Mouse (Mus musculus): Measurements from ENCODE around the gene Hist1h2bh. TPM values are rescaled to one million over a fixed set of nuclear protein-coding genes. Genes with fewer than 3 reads are reported as not detected.
"Not testable (repeated sequence)": the region's sequence is repeated elsewhere in the genome, so short reads cannot be mapped to it uniquely, and the experiment has no call there.

Gene Hist1h2bh
- polyA plus RNA-seq, 1 experiment from 2014 or later = 0.69 TPM

DNA sequence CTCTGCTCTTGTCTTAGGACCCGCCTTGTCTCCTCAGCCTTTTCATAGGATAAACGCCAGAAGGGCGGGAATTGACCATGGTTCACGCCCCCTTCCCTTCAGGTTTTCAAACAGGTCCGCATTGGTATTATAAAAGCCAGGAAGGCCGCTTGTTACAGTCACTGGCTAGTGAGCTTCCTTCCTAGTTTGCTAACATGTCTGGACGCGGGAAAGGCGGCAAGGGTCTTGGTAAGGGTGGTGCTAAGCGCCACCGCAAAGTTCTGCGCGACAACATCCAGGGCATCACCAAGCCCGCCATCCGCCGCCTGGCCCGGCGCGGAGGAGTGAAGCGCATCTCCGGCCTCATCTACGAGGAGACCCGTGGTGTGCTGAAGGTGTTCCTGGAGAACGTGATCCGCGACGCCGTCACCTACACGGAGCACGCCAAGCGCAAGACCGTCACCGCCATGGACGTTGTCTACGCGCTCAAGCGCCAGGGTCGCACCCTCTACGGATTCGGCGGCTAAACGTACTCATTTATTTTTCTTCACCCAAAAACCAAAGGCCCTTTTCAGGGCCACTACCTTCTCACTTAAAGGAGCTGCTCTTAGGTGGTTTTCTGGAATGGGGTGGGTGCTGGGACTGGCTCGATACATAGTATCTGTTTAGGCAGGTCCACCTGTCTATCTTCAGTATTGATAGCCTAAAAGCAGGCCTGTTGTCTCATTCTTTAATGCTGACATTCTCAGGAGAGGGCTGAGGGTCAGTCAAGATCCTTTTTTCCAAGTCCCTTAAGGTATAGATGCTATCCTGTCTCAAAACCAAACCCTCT lies 38.4 kb upstream of the Hist1h2bh start, which contains the start of gene Hist1h4d:
Gene Hist1h4d, plus strand, starts transcription at position 191 of the 811 bp plus-strand sequence.
- Histone ChIP-seq H3K4me1 (peaks cover 41% of the 10 kb centered on the region), H3K27ac (peak within 1 kb of the TSS; percentile 95), H3K27me3 (ENCODE audit: low read depth, poor library complexity, severe bottlenecking) (no peaks in the 10 kb centered on the region), H3K9me3 (replicated peaks) (no peaks in the 10 kb centered on the region), H3K36me3 (no peaks in the 10 kb centered on the region), H3K4me3 (peak within 1 kb of the TSS; percentile 61)
- 0% methylated on average over 43 of the region's 43 CpGs for WGBS
- DNase-seq (ENCODE audit: low spot score) = peak; percentile 95

DNA sequence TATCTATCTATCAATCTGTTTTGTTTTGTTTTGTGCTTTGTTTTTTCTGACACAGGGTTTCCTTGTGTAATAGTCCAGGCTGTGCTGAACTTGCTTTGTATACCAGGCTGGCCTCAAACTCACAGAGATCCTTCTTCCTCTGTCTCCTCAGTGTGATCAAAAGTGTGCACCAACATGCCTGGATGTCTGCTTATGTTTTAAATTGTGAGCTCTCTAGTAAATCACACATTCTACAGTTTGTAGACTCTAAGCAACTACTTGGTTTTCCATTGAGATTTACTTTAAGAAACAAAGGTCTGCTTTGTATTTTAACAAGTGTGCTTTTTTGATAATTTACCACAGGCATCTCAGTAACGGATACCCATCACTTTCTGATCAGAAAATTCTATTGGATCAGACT lies 34.6 kb upstream of the Hist1h2bh start:
- WGBS = 88% methylated on average over 1 of the region's 1 CpGs
- peak overlapping the region; percentile 91 for H3K27ac ChIP-seq
- H3K27me3 ChIP-seq (ENCODE audit: low read depth, poor library complexity, severe bottlenecking) = no peaks in the 10 kb centered on the region
- H3K4me1 ChIP-seq = peaks cover 30% of the 10 kb centered on the region
- DNase-seq (ENCODE audit: low spot score) = no peak
- H3K9me3 ChIP-seq (replicated peaks) = no peaks in the 10 kb centered on the region
- H3K36me3 ChIP-seq = no peaks in the 10 kb centered on the region
- no peak overlapping the region for H3K4me3 ChIP-seq

DNA sequence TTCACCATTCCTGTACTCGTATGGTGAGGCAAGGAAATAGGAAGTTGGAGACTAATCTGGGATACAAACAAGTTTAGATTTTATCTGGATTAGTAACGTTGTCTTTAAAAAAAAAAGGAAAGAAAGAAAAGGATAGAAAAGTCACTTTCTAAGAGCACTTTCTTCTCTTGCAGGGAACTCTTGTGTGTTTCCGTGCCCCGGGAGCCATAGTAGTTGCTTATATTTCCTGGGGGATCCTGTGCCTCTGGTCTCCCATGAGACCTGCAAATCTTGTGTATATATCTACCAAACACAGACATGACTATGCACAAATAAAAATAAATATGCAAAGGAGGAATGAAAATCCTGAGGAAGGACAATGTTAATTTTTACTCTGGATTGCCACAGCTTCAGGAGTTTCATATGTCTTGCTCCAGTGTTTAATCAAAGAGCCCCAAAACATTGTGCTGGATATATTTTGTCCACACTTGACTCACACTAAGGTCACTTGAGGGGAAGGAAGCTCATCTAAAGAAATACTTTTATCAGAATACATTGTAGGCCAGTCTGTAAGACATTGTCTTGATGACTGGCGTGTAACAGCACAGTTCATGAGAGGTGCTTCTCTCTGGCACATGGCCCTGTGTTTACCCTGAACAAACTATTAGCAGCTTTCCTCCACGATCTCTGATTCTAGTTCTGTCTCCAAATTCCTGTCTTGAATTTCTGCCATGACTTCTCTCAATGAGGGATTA lies 33.9 kb upstream of the Hist1h2bh start:
- Histone ChIP-seq H3K36me3 (no peaks in the 10 kb centered on the region), H3K27ac (peak overlapping the region; percentile 91), H3K4me3 (peak overlapping the region; percentile 56), H3K9me3 (replicated peaks) (no peaks in the 10 kb centered on the region), H3K4me1 (peaks cover 31% of the 10 kb centered on the region), H3K27me3 (ENCODE audit: low read depth, poor library complexity, severe bottlenecking) (no peaks in the 10 kb centered on the region)
- DNase-seq (ENCODE audit: low spot score) = no peak
- 57% methylated on average over 6 of the region's 6 CpGs for WGBS

DNA sequence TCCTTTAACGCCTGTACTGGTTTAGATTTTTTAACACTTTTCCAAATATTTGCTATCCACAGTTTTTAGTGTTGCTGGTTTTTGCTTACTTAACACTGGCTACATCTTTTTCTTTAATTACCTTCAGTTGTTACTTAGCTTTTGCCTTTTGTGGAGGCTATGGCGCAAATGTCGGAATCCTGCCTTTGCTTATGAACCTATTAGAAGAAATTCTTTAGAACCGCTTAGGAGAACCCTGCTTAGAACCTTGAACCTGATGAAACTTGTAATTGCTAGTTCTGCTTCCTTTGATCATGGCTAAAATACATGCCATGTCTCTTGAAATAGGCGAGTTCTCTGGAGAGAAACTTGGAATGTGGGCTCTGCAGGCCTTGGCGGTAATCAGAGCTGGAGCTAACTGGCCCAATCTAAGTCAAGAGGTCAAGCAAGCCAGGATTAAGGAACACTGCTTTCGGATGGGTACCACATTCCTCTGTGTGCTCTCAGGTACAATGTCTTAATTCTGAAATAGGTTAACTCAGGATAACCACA lies 33.2 kb upstream of the Hist1h2bh start:
- WGBS = 5% methylated on average over 7 of the region's 7 CpGs
- Histone ChIP-seq H3K36me3 (no peaks in the 10 kb centered on the region), H3K27ac (peak overlapping the region; percentile 91), H3K4me1 (peaks cover 31% of the 10 kb centered on the region), H3K4me3 (peak overlapping the region; percentile 56), H3K9me3 (replicated peaks) (no peaks in the 10 kb centered on the region), H3K27me3 (ENCODE audit: low read depth, poor library complexity, severe bottlenecking) (no peaks in the 10 kb centered on the region)
- peak; percentile 61 for DNase-seq (ENCODE audit: low spot score)

DNA sequence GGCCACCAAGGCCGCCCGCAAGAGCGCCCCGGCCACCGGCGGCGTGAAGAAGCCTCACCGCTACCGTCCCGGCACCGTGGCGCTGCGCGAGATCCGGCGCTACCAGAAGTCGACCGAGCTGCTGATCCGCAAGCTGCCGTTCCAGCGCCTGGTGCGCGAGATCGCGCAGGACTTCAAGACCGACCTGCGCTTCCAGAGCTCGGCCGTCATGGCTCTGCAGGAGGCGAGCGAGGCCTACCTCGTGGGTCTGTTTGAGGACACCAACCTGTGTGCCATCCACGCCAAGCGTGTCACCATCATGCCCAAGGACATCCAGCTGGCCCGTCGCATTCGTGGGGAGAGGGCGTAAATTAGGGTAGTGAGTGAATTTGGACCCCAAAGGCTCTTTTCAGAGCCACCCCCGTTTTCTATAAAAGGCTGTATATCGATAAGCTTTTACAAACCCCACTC lies 32.7 kb upstream of the Hist1h2bh start:
- Histone ChIP-seq H3K4me1 (peaks cover 28% of the 10 kb centered on the region), H3K4me3 (peak overlapping the region; percentile 56), H3K27ac (peak overlapping the region; percentile 91)
- H3K36me3 ChIP-seq; H3K9me3 ChIP-seq (replicated peaks); DNase-seq (ENCODE audit: low spot score); H3K27me3 ChIP-seq (ENCODE audit: low read depth, poor library complexity, severe bottlenecking): not testable (repeated sequence)
- WGBS = 2% methylated on average over 8 of the region's 40 CpGs

DNA sequence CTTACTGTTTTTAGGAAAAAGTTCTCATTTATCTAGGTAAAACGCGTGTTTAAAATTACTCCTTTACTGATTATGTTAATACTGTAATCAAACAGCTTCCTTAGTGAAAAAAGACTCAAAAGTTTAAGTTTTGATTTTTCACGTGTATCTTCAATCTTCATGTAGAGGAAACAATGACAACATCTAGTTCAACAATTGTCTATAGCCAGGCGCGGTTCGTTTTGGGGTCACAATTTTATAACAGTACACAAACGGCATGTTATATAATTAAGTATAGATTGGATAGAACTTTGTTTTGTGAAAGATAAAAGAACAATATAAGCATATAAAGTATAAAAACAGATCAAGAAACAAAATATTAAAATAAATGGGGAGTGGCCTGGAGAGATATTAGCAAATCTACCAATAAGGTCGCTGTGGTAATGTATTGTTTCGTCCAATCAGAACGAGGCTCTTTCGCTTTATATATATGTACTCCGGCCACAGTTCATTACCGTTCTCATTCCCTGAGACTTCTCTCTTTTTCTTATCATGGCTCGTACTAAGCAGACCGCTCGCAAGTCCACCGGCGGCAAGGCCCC lies 32.2 kb upstream of the Hist1h2bh start, which contains the start of gene Hist1h3d:
Gene Hist1h3d, plus strand, starts transcription at position 493 of the 581 bp plus-strand sequence.
- H3K27ac ChIP-seq = peak within 1 kb of the TSS; percentile 91
- H3K4me3 ChIP-seq = peak within 1 kb of the TSS; percentile 56
- no peaks in the 10 kb centered on the region for H3K9me3 ChIP-seq (replicated peaks)
- no peaks in the 10 kb centered on the region for H3K27me3 ChIP-seq (ENCODE audit: low read depth, poor library complexity, severe bottlenecking)
- under 1% methylated on average over 18 of the region's 18 CpGs for WGBS
- H3K36me3 ChIP-seq = no peaks in the 10 kb centered on the region
- peaks cover 23% of the 10 kb centered on the region for H3K4me1 ChIP-seq
- no peak for DNase-seq (ENCODE audit: low spot score)

DNA sequence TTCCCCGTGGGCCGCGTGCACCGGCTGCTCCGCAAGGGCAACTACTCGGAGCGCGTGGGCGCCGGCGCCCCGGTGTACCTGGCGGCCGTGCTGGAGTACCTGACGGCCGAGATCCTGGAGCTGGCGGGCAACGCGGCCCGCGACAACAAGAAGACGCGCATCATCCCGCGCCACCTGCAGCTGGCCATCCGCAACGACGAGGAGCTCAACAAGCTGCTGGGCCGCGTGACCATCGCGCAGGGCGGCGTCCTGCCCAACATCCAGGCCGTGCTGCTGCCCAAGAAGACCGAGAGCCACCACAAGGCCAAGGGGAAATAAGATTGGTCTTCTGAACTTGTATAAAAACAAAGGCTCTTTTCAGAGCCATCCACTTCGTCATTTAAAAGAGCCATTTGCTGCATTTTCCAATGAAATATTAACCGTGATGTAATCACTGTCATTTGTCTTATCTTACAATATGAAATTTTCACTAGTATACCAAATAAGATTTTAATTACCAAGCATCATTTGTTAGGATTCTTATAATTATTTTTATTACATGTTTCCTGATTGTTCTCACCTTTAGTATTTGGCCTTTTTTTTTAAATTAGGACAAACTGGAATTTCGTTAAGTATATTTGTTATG lies 31.5 kb upstream of the Hist1h2bh start:
- under 1% methylated on average over 10 of the region's 39 CpGs for WGBS
- not testable (repeated sequence) for H3K36me3 ChIP-seq; H3K9me3 ChIP-seq (replicated peaks); H3K27me3 ChIP-seq (ENCODE audit: low read depth, poor library complexity, severe bottlenecking); DNase-seq (ENCODE audit: low spot score)
- Histone ChIP-seq H3K27ac (peak overlapping the region; percentile 91), H3K4me1 (peaks cover 26% of the 10 kb centered on the region), H3K4me3 (peak overlapping the region; percentile 56)

DNA sequence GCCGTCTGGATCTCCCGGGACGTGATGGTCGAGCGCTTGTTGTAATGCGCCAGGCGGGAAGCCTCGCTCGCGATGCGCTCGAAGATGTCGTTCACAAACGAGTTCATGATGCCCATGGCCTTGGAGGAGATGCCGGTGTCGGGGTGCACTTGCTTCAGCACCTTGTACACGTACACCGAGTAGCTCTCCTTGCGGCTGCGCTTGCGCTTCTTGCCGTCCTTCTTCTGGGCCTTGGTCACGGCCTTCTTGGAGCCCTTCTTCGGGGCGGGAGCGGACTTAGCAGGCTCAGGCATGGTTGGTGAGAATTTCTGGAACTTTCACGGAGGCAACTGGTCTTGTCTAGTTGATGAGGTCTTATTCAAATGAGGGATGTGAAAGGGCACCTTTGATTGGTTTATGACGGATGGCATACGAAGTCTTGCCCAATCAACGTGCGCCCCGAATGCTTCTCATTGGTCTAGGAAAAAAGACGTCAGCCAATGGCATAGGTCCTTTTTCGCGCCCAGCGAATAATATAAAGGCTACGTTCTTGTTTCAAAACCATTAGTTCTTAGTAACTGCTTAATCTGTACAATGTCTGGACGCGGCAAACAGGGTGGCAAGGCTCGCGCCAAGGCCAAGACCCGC lies 30.8 kb upstream of the Hist1h2bh start, which contains the start of the genes Hist1h2bf and Hist1h2ad:
Gene Hist1h2bf, minus strand, starts transcription at position 299 of the 627 bp plus-strand sequence.
Gene Hist1h2ad, plus strand, starts transcription at position 484 of the 627 bp plus-strand sequence.
- Histone ChIP-seq H3K4me1 (peaks cover 26% of the 10 kb centered on the region), H3K27ac (peak within 1 kb of the TSS; percentile 91), H3K4me3 (peak within 1 kb of the TSS; percentile 56)
- H3K9me3 ChIP-seq (replicated peaks); H3K36me3 ChIP-seq; H3K27me3 ChIP-seq (ENCODE audit: low read depth, poor library complexity, severe bottlenecking): not testable (repeated sequence)
- DNase-seq (ENCODE audit: low spot score) = peak; percentile 84
- 1% methylated on average over 42 of the region's 42 CpGs for WGBS

DNA sequence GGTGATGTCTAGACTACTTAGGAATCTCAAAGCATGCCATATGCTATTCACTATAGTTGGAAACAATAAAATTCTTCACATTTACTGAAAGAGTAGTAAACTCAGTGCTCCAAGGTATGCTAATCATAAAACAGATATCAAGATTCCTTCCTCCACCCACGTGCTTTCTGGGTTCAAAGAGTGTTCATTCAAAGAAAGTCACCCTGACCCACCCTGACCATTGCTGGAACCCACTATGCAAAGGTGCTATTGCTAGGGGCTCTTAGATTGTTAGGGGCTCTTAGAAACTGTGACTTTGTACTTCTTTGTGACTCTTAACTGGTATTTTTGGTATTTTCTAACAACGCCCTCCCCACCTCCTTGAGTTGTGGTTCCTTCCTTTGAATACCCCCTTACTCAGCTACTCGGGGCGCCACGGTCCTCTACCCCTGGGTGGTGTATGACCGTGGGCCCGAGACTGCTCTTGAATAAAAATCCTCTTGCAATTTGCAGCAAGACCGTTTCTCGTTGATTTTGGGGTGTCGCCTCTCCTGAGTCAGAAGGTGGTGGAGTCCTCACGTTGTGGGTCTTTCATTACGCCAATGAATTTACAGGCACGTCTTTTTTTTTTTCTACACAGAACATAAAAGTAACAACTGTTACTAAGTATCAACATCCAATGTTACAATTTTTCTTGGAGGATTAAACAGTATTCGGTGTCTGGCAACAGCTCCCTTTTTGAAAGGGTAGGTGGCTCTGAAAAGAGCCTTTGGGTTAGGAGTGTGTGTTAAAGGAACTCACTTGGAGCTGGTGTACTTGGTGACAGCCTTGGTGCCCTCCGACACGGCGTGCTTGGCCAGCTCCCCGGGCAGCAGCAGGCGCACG lies 30.1 kb upstream of the Hist1h2bh start:
- not testable (repeated sequence) for H3K27me3 ChIP-seq (ENCODE audit: low read depth, poor library complexity, severe bottlenecking); H3K36me3 ChIP-seq; DNase-seq (ENCODE audit: low spot score); H3K9me3 ChIP-seq (replicated peaks)
- Histone ChIP-seq H3K4me1 (peaks cover 26% of the 10 kb centered on the region), H3K4me3 (peak overlapping the region; percentile 54), H3K27ac (peak overlapping the region; percentile 89)
- 15% methylated on average over 20 of the region's 20 CpGs for WGBS

DNA sequence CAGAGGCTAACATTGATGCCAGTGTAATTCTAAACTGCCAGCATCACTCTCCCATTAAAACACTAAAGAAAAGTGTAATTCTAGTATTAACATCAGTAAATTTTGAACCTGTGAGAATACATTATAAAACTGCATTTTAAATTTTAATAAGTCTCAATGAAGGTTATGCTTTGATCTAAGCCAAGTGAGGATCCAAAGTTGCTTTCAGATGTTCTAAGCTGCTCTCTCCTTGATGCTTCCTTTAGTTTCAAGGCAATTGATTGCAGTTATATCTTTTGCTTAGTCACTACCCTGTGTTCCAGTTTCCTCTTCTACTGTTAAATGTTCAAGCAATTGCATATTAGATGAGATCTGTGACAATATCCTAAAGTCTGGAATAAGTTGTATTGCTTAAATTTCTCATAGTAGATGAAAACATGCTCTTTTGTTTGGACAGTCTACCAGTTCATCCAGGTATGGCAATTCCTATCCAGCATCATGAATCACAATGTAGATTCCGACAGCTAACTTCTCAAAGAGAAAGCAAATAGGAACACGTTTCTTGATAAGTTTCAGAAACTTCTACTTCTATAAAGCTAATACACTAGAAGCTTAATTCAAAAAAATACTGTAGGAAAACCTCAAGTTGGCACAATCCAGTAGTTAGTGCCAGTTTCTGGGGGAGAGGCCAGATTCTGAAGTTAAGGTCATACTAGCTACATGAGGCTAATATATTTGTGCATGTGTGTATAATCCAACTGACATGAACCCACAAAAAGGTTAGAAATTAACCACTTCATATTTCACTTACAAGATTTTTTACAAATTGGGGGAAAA lies 29.2 kb upstream of the Hist1h2bh start:
- WGBS = 47% methylated on average over 2 of the region's 2 CpGs
- Histone ChIP-seq H3K4me3 (peak overlapping the region; percentile 54), H3K36me3 (no peaks in the 10 kb centered on the region), H3K9me3 (replicated peaks) (no peaks in the 10 kb centered on the region), H3K4me1 (peaks cover 26% of the 10 kb centered on the region), H3K27me3 (ENCODE audit: low read depth, poor library complexity, severe bottlenecking) (no peaks in the 10 kb centered on the region), H3K27ac (peak overlapping the region; percentile 89)
- DNase-seq (ENCODE audit: low spot score) = no peak
